Mouse (Mus musculus): ENCODE measurements at regions not wholly inside any gene's neighbourhood (a gene's known extent, or its start where the extent isn't known, plus 50 kb on each side); places are given as distances from the start of the nearest gene placed in this dataset.

DNA sequence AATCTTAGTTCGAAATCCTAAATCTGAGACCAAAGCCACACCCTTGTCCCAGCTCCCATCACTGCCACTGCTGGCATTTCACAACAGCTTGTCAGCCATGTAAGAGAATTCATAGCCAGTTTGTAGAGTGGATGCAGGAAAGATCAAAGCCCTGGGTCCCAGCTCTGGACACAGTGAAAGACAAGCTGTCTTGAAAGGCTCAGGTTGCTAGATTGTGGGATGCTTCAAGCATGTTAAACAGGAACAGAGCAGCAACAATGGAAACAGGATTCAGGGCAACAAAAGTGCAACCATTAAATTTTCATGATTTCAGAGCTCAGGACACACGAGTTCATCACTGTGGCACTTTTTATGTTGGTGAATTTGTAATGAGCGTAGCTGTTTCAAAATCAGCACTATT is 349.6 kb downstream of the Kif16b start:
- no peak for TF ChIP-seq CTCF (IDR thresholded peaks at IDR 0.05; ENCODE audit: borderline replicate concordance, insufficient read depth, low read depth, low read length)
- no peak for TF ChIP-seq POLR2A (IDR thresholded peaks at IDR 0.05; ENCODE audit: borderline replicate concordance, insufficient read depth, low read length)

All from cerebellum, adult 2 months (tissue).